Mouse (Mus musculus): ENCODE measurements around the gene Akirin2.
A peak's percentile ranks its signal among the peaks of the same experiment; 100 is the strongest.
"Not testable (repeated sequence)": the region's sequence is repeated elsewhere in the genome, so short reads cannot be mapped to it uniquely, and the experiment has no call there.

The Akirin2 gene

GRCm38 (mm10) chr4:34550748-34551097 is at the start of gene Akirin2:
Gene Akirin2 (plus strand): TSS chr4:34550937.
- DNase-seq (ENCODE audit: low read depth): no peak

GRCm38 (mm10) chr4:34510305-34510704 is 40.4 kb upstream of the Akirin2 start:
- DNase-seq (ENCODE audit: low read depth): no peak

- peak; percentile 94 for DNase-seq (ENCODE audit: low read depth)
Observed at GRCm38 (mm10) chr4:34522846-34523245, 27.9 kb upstream of the Akirin2 start.

- DNase-seq (ENCODE audit: low read depth): no peak
Observed at GRCm38 (mm10) chr4:34523586-34523985, 27.2 kb upstream of the Akirin2 start.

GRCm38 (mm10) chr4:34526771-34527170 is 24.0 kb upstream of the Akirin2 start:
- no peak for DNase-seq (ENCODE audit: low read depth)

- no peak for DNase-seq (ENCODE audit: low read depth)
Observed at GRCm38 (mm10) chr4:34528430-34529100, 22.2 kb upstream of the Akirin2 start.

GRCm38 (mm10) chr4:34529379-34529778 is 21.4 kb upstream of the Akirin2 start:
- DNase-seq (ENCODE audit: low read depth): no peak

- DNase-seq (ENCODE audit: low read depth): no peak
Observed at GRCm38 (mm10) chr4:34529941-34530340, 20.8 kb upstream of the Akirin2 start.

- peak; percentile 93 for DNase-seq (ENCODE audit: low read depth)
Observed at GRCm38 (mm10) chr4:34549981-34550747, 573 bp upstream of the Akirin2 start.

- peak; percentile 67 for DNase-seq (ENCODE audit: low read depth)
Observed at GRCm38 (mm10) chr4:34551098-34551809, 517 bp downstream of the Akirin2 start.

- no peak for DNase-seq (ENCODE audit: low read depth)
Observed at GRCm38 (mm10) chr4:34551966-34552365, 1.2 kb downstream of the Akirin2 start.

GRCm38 (mm10) chr4:34554596-34554995 is 3.9 kb downstream of the Akirin2 start:
- DNase-seq (ENCODE audit: low read depth): no peak

- no peak for DNase-seq (ENCODE audit: low read depth)
Observed at GRCm38 (mm10) chr4:34555604-34556003, 4.9 kb downstream of the Akirin2 start.

GRCm38 (mm10) chr4:34556183-34556582 is 5.4 kb downstream of the Akirin2 start:
- no peak for DNase-seq (ENCODE audit: low read depth)

GRCm38 (mm10) chr4:34560971-34561370 is 10.2 kb downstream of the Akirin2 start:
- no peak for DNase-seq (ENCODE audit: low read depth)

- DNase-seq (ENCODE audit: low read depth): no peak
Observed at GRCm38 (mm10) chr4:34566226-34566625, 15.5 kb downstream of the Akirin2 start.

GRCm38 (mm10) chr4:34572876-34573275 is 22.1 kb downstream of the Akirin2 start:
- no peak for DNase-seq (ENCODE audit: low read depth)

- DNase-seq (ENCODE audit: low read depth): no peak
Observed at GRCm38 (mm10) chr4:34577028-34577427, 26.3 kb downstream of the Akirin2 start.

GRCm38 (mm10) chr4:34579215-34579614 is 28.5 kb downstream of the Akirin2 start:
- DNase-seq (ENCODE audit: low read depth): no peak

GRCm38 (mm10) chr4:34581489-34581888 is 30.8 kb downstream of the Akirin2 start:
- not testable (repeated sequence) for DNase-seq (ENCODE audit: low read depth)

- DNase-seq (ENCODE audit: low read depth): no peak
Observed at GRCm38 (mm10) chr4:34581990-34582389, 31.3 kb downstream of the Akirin2 start.

- DNase-seq (ENCODE audit: low read depth): no peak
Observed at GRCm38 (mm10) chr4:34582476-34582875, 31.7 kb downstream of the Akirin2 start.

GRCm38 (mm10) chr4:34583427-34583826 is 32.7 kb downstream of the Akirin2 start:
- DNase-seq (ENCODE audit: low read depth): no peak
